Mouse (Mus musculus): ENCODE measurements around the gene Ube3c. TPM values are rescaled to one million over a fixed set of nuclear protein-coding genes. Genes with fewer than 3 reads are reported as not detected.
A peak's percentile ranks its signal among the peaks of the same experiment; 100 is the strongest.
"Not testable (repeated sequence)": the region's sequence is repeated elsewhere in the genome, so short reads cannot be mapped to it uniquely, and the experiment has no call there.

The Ube3c gene
- 10 to 100 TPM; 41.0 to 43.9 TPM for total RNA-seq (2021)
- long read RNA-seq, experiment 1, full-length matches to known transcripts, result 24 of 34 reads
- long read RNA-seq, experiment 1, partial matches to known transcripts, result 2 of 34 reads
- long read RNA-seq, experiment 1, other reads (novel, unspliced or antisense), result 8 of 34 reads
- long read RNA-seq, experiment 2, full-length matches to known transcripts, result 4 of 11 reads
- long read RNA-seq, experiment 2, partial matches to known transcripts, result 3 of 11 reads
- long read RNA-seq, experiment 2, other reads (novel, unspliced or antisense), result 4 of 11 reads

GRCm38 (mm10) chr5:29568848-29569377, at the start of gene Ube3c:
TSS of gene Ube3c (plus strand) at chr5:29569242.
- peak; percentile 97 to 99 for DNase-seq

DNA sequence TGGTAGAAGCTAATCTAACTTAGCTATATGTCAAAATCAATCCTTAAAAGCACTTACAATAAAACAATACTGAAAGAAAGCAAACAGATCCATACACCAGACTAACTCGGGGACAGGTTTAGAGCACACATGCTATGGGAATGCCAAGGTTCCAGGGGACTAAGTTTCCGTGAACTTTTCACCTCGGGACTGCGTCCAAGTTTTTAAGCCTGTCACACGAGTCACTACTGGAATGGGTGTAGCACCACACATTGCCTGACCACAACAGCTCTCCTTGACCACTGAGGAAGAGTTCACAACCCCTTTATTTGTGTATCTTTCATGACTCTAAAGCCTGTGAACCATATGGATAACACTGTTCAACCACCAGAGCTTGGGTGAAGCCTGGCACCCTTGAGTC, 8.9 kb upstream of the Ube3c start:
- no peak for DNase-seq

DNA sequence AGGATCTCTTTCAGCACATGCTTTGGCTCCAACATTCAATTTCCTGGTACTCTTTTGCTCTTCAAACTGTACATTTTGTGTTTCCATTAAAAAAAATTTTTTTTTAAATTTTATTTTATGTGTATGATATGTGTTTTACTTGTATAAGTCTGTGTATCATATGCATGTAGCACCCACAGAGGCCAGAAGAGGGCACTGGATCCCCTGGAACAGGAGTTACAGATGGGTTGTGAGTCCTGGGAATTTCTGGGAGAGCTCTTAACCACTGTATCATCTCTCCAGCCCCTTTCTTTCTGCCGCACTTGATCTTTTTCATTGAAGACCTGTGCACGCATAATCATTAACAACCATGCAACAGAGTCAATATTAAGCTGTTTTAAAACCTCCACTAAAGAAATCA, 8.4 kb upstream of the Ube3c start:
- no peak for DNase-seq

GRCm38 (mm10) chr5:29569378-29570280, 587 bp downstream of the Ube3c start:
- no peak for DNase-seq

DNA sequence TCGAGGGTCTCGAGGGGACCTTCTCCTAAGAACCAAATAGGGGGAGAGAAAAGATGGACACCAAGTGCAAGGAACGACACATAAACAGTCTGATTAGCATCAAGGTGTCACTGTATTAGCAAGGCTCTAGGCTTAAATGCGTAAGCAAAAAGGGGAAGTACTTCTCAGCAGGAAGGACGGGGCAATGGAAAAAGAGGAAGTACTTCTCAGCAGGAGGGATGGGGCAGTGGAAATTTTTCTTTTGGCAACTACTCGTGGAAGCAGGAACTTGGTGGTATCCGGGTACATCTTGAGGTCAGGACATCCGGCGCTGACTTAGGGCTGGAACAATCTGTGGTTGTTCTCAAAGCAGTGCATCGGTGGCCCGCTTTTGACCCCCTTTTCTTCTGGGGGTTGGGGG, 5.2 kb downstream of the Ube3c start:
- not testable (repeated sequence) for DNase-seq

DNA sequence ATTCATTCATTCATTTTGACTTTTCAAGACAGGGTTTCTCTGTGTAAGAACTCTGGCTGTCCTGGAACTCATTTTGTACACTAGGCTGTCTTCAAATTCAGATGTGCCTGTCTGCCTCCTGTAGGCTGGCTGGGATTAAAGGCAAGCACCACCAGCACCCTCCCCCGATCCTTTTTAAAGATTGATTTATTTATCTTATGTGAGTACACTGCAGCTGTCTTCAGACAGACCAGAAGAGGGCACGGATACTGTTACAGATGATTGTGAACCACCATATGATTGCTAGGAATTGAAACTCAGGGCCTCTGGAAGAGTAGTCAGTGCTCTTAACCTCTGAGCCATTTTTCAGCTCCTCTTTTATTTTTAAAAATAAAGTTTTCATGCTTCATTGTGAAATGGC, 6.0 kb downstream of the Ube3c start:
- no peak for DNase-seq

GRCm38 (mm10) chr5:29577795-29578631, 9.0 kb downstream of the Ube3c start:
- DNase-seq, result no peak

DNA sequence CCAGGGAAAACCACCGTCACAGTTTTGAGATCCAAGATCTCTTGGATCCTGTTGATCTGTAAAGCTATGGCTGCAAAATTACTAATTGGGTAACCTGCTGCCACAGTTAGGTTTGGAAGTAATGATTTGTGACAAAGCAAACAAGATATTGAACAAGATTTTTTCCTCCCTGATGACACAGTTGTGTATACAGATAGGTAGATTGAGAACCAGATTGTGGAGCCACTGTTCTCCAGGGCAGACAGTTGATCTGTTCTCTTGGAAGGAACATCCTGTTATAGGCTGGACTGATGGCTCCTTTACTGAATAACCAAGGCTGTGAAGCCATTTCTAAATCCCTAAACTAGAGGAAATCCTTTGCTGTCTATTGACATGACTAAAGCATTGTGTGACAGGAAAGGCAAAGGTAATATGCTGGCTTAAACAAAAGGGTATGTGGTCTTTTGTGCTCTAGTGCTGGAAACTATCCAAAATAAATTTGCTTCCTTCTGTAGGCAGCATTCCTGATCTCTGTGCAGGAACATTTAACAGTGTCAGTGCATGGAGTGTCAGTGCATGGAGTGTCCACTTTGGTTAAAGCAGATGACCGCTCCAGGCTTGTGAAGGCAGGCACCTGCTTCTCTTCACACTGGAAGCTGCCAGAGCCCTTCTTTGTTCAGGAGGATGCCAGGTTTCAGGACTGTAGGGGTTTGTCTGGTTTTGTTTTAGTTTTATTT, 15.0 kb downstream of the Ube3c start:
- no peak for DNase-seq

GRCm38 (mm10) chr5:29592161-29592560, 23.1 kb downstream of the Ube3c start:
- DNase-seq, result not testable (repeated sequence)

GRCm38 (mm10) chr5:29606546-29606945, 37.5 kb downstream of the Ube3c start:
- no peak for DNase-seq

- no peak for DNase-seq
These were observed 56.6 kb downstream of the Ube3c start for GRCm38 (mm10) chr5:29625610-29626009.

DNA sequence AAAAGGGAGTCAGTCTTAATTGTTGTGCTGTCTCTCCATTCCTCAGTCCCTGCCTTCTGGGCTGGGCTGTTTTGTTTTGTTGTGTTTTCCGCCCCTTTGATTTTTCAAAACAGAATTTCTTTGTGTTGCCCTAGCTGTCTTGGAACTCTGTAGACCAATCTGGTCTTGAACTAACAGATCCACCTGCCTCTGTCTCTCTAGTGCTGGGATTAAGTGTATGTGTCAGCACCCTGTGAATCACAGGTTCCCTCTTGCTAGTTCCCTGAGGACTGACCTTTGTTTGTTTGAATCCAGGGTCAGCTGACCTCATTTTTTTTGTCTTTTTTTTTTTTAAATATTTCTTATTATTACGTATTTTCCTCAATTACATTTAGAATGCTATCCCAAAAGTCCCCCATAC, 60.9 kb downstream of the Ube3c start:
- DNase-seq, result no peak

GRCm38 (mm10) chr5:29631711-29632110, 62.7 kb downstream of the Ube3c start:
- DNase-seq, result no peak

GRCm38 (mm10) chr5:29636298-29636697, 67.3 kb downstream of the Ube3c start:
- DNase-seq, result no peak

- DNase-seq, result no peak
These were observed 67.8 kb downstream of the Ube3c start for GRCm38 (mm10) chr5:29636884-29637283.

DNA sequence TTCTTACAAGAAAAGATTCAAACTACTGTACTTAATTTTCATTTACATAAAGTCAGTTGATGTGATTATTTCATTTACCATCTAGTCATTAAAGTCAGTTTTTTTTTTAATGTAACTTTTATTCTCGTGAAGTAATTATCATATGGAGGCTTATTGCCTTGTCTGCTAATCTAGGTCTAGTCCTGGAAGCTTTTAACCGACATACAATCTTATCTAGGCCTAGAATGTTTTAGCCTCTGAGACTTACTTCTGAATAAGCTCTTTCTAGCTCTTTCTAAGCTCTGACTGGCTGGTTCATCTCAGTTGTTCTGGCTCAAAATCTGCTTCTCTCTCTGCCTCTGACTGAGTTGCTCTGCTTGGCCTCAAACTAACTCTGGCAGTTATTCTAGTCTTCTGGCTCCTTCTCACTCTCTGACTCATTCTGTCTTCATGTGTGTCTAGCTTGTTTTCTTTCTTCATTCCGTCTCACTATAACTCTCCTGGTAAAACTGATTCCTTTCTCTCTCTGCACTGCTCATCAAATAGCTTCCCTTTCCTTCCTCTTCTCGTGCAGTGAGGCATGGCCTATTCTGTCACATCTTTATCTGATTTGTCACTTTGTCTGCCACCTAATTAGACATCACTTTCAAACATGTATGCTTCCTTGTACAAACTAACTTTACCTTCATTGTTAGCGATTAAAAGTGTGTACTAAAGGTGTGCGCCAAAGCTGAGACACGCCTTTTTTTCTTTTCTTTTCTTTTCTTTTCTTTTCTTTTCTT, 72.3 kb downstream of the Ube3c start:
- no peak for DNase-seq

- DNase-seq, result no peak
These were observed 82.7 kb downstream of the Ube3c start for GRCm38 (mm10) chr5:29651696-29652095.

DNA sequence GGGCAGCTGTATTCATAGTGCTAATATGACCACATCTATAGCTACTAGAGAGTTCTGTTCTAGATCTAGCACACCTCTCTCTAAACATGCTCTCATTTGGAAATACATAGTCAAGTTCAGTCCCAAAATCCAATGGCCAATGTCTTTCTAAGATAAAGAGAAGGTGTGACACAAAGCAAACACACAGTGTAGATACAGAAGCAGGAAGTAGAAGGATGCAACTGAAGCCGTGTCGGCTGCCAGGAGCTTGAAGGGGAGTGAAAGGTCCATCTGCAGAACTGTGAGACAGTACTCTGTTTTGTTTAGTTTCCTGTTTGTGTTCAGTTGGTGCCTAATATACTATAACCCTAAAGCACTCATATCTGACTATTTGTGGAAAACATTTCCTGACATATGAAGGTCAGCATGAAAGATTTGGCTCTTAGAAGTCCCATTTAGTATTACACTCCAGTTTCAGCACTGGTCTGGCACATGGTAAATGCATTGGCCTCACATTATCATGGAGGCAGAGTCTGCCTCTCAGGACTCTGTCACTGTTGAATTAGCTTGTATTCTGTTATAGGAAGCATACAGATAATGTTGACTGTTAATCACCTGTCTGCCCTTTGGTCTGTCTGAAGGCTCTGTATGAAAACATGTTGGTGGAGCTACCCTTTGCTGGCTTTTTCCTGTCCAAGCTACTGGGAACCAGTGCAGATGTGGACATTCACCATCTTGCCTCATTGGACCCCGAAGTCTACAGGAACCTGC, 88.7 kb downstream of the Ube3c start:
- DNase-seq, result no peak

DNA sequence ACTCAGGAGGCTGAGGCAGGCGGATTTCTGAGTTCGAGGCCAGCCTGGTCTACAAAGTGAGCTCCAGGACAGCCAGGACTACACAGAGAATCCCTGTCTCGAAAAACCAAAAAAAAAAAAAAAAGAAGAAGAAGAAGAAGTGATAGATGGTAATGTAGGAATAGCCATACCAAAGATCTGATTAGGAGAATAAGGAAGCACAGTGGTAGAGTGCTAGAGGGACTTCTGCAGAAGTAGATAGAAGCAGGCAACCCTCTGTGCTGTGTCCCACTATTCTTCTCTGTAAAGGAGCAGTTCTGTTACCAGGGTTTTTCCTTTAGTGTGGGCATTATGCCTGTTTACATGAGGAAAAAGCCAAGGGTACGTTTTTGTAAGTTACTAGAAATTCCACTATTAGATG, 92.2 kb downstream of the Ube3c start:
- not testable (repeated sequence) for DNase-seq

GRCm38 (mm10) chr5:29665391-29665790, 96.3 kb downstream of the Ube3c start:
- no peak for DNase-seq

Data from heart, adult 18-20 months (tissue).